Mouse (Mus musculus): ENCODE results near the gene Cacybp.

Gene Cacybp

GRCm38 (mm10) chr1:160212703-160213669 is at the start of gene Cacybp:
Gene Cacybp (minus strand): TSS chr1:160212875.
- DNase-seq (ENCODE audit: low spot score in 2 of 2), result peak; percentile 99

DNA sequence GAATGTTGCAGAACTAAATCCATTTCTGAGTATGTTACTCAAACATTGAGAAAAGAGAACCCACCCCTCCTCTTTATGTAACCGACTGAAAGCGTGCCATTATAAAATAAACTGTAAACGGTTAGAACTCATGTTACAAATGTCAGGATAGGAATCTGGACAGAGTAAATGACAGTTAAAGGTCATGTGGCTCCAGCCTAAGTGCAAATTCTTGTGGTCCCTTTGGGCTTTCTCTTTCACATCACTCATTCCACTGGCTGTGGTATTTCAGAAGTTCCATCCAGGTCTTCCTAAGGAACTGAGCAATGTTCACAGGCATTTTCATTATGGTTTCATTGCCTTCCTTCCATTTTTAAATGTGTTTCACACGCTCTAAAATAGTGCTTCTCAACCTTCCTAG is 49.7 kb upstream of the Cacybp start:
- no peak for DNase-seq (ENCODE audit: low spot score in 2 of 2)

GRCm38 (mm10) chr1:160261849-160262248 is 49.2 kb upstream of the Cacybp start:
- no peak for DNase-seq (ENCODE audit: low spot score in 2 of 2)

GRCm38 (mm10) chr1:160260605-160261004 is 47.9 kb upstream of the Cacybp start:
- DNase-seq (ENCODE audit: low spot score in 2 of 2), result no peak

DNA sequence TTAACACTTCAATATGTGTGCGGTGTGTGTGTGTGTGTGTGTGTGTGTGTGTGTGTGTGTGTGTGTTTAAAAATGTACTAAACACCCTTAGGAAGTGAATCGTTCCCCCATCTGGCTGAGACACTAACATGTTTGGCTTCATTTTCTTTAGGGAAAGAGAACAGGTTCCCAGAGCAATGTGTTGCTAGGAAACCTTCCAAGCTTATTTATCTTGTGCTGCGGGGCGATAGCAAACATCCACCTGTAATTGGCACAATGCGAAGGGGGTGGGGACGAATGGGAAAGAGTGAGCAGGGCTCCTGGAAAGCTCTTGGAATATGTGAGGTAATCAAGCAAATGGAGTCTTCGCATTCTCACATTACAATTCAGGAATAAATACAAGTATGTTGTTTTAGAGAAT is 47.2 kb upstream of the Cacybp start:
- DNase-seq (ENCODE audit: low spot score in 2 of 2), result no peak

DNA sequence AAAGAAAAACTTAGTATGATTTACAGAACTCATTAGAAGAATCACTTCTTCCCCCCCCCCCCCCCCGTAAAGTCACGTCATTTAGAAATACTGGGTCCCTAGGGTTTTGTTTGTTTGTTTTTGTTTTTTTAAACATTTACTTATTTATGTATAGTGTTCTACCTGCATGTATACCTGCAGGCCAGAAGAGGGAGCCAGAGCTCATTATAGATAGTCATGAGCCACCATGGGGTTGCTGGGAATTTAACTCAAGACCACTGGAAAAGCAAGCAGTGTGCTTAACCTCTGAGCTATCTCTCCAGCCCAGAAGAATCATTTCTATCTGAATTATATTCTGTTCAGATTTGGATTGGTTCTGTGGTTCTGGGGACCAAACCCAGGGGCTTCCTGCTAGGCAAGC is 40.4 kb upstream of the Cacybp start:
- no peak for DNase-seq (ENCODE audit: low spot score in 2 of 2)

DNA sequence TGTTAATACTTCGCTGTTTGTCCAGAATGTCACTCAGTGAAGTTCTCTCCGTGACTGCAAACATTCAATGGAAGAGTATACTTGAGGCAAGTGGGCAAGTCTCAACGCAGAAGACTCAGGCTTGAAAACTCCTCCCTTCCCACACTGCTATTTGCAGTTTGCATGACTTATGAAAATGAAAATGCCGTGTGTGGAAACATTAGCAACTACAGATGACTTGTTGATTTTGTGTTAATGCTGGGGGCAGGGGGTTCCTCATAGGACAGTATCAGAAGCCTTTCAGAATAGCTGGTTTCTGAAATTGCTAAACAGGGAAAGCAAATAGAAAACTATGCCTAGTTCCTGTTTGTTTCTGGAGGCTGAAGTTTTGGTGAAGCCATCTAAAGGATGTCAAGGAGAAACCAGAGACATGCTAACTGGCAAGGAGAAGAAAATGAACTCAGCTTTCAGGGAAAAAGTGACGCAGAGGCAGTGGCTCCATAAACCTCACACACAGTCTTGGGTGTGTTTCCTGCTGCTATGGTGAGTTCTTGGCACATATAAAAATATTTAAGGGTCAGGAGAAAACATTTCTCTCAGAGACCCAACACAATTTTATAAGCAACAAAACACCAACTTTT is 38.8 kb upstream of the Cacybp start:
- DNase-seq (ENCODE audit: low spot score in 2 of 2), result no peak

DNA sequence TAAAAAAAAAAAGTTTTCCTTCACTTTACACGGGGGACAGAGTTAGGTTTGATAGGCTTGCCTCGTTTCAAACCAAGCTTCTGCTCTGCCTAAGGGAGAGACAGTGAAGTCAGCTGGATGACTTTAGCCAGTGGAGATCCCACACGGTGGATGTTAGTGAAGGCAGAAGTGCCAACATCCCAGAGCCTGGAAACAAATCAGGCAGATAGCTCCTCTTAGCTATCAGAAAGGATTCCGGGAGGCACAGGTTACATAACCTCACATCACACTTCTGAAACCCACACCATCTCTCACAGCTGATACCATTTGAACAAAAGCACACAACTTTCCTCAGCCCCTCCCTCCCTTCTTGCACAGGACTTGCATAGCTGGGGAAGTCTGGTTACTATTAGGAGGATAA is 38.1 kb upstream of the Cacybp start:
- DNase-seq (ENCODE audit: low spot score in 2 of 2), result no peak

DNA sequence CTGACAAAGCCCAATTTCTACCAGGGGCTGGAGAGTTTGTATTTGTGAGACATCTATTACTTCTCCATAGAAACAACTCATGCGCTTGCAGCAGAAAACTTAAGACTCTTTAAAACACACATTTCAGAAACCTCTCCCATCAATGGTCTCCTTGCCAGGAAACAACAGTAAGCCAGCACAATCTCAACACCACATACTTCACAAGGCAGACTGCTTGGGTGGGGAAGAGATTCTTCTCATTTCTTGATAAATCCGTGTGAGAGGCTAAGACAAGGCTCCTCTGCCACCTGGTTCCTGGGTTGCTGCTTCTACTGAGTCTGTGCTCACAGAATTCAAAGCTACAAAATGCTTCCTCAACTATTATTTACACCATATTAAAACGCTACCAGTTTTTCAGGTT is 37.1 kb upstream of the Cacybp start:
- DNase-seq (ENCODE audit: low spot score in 2 of 2), result no peak

DNA sequence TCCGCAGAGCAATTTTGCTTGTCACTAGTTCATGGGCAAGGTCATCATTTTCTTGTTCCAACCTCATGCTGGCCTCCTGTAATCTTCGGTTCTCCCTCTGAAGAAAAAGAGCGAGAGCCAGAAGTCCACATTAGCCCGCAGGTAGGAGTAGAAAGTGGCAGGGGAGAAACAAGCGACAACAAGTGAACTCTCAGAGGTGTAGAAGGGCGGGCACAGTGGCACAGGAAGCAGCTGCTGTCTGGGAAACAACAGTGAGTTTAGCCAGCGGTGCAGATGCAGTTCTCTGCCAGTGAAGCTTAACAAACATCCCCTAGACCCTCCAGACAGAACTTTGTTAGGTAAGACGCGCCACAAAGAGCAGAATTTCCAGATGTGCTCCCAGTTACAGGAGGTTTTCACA is 34.8 kb upstream of the Cacybp start:
- no peak for DNase-seq (ENCODE audit: low spot score in 2 of 2)

GRCm38 (mm10) chr1:160246844-160247243 is 34.2 kb upstream of the Cacybp start:
- DNase-seq (ENCODE audit: low spot score in 2 of 2), result no peak

GRCm38 (mm10) chr1:160245954-160246353 is 33.3 kb upstream of the Cacybp start:
- DNase-seq (ENCODE audit: low spot score in 2 of 2), result no peak

GRCm38 (mm10) chr1:160244689-160245088 is 32.0 kb upstream of the Cacybp start:
- no peak for DNase-seq (ENCODE audit: low spot score in 2 of 2)

DNA sequence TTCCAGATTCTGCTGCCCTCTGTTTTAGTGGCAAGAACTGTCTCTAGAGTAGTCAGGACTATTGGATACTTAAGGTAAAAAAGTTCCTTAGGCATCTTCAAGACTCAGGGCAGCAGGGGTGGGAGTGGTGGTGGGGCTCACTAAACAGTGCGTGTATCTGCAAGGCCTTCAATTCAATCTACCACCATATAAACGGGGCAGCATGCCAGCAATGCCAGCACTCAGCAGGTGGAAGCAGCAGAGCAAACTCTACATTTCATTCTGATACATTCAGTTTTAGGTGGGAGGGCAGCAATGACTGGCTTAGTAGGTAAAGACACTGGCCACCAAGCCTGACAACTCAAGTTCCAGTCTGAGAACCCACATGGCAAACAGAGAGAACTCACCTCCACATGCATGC is 27.4 kb upstream of the Cacybp start:
- DNase-seq (ENCODE audit: low spot score in 2 of 2), result no peak

GRCm38 (mm10) chr1:160238852-160239443 is 26.3 kb upstream of the Cacybp start:
- DNase-seq (ENCODE audit: low spot score in 2 of 2), result no peak

- no peak for DNase-seq (ENCODE audit: low spot score in 2 of 2)
Measured at GRCm38 (mm10) chr1:160237981-160238380, 25.3 kb upstream of the Cacybp start.

- DNase-seq (ENCODE audit: low spot score in 2 of 2), result no peak
Measured at GRCm38 (mm10) chr1:160233921-160234320, 21.2 kb upstream of the Cacybp start.

GRCm38 (mm10) chr1:160232113-160232512 is 19.4 kb upstream of the Cacybp start:
- DNase-seq (ENCODE audit: low spot score in 2 of 2), result no peak

DNA sequence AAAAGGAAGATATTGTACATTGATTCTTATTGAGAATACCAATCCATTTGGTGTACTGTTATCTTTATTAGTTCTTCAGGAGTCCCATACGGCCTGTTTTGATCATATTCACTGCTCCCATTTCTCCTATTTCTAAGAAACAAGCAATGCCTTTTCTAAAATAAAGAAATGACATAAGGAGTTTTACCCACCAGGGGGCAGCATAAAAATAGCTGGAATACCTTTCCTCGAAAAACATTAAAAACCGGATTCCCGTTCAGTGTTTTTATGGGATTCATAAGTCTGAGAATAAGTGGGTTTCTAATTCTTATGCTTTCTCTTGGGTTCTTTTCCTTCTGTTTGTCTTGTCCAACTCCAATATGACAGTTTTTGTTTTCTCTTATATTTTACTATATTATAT is 18.3 kb upstream of the Cacybp start:
- DNase-seq (ENCODE audit: low spot score in 2 of 2), result no peak

DNA sequence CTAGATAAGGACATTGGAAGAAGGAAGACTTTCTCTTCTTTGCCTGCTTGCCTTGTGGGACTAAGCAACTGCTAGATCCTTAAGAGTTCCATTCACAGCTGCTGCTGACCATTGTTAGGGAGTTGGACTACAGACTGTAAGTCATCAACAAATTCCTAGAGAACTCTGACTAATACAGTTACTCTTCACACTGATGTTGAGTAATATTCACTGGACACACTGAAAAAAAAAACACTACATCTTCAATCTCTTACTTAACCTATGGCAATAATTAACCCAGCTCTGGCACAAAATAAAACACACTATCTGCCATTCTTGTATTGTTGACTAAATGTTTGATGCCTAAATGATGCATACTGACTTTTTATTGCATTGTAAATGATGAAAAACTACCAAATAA is 15.2 kb upstream of the Cacybp start:
- no peak for DNase-seq (ENCODE audit: low spot score in 2 of 2)

DNA sequence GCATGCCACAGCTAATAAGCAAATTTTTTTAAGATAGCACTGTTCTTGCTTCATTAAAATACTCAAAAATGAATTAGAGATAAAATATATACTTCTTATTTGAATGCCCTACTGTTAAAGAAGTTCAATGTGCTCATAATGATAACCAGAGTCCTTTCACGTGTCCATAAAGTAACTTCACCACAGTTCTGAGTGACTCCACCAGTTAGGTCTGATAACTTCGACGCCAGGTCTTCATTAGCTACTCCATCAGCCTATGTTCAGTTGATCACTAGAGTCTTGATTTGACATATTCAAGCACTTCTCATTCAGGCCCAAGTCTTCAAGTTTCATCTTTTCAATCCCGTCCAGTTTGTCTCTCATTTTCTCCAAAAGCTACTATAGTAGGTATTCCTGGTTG is 14.5 kb upstream of the Cacybp start:
- no peak for DNase-seq (ENCODE audit: low spot score in 2 of 2)

GRCm38 (mm10) chr1:160224093-160224492 is 11.4 kb upstream of the Cacybp start:
- no peak for DNase-seq (ENCODE audit: low spot score in 2 of 2)

DNA sequence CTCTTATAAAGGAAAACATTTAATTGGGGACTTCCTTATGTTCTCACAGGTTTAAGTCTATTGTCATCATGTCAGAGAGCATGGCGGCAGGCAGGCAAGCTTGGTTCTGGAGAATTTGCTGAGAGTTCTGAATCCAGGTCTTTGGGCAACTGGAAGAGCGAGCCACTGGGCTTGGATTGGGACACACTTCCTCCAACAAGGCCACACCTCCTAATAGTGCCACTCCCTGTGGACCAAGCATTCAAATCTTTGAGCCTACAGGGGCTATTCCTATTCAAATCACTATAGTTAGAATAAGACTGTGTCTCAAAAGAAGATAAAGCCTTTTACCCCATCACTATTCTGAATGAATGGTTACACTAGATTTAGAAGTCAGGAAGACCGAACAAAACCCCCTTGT is 5.2 kb upstream of the Cacybp start:
- no peak for DNase-seq (ENCODE audit: low spot score in 2 of 2)

All from frontal cortex, postnatal 25 days (tissue).